Mouse (Mus musculus): ENCODE results near the gene Cst9. TPM values are rescaled to one million over a fixed set of nuclear protein-coding genes. Genes with fewer than 3 reads are reported as not detected.

Cst9 gene
- 0.82 and 1.1 TPM in 2 replicates for polyA plus RNA-seq (2015; fragmentation: Nextera tagmentation; extraction: Ambion mirVana)

- no peak for ATAC-seq
- WGBS (ENCODE audit: insufficient replicate concordance) = 54% methylated on average over 4 of the region's 4 CpGs
These were observed at the start of gene Cst9 for GRCm38 (mm10) chr2:148834912-148835311. Gene Cst9 (plus strand): TSS chr2:148835147.

GRCm38 (mm10) chr2:148789142-148789541 lies 45.8 kb upstream of the Cst9 start, which contains the start of gene Cst12:
Gene Cst12 (plus strand): TSS chr2:148789361.
- 84% methylated on average over 6 of the region's 6 CpGs for WGBS (ENCODE audit: insufficient replicate concordance)
- Histone ChIP-seq H3K4me2 (ENCODE audit: low read depth, low read length) (no peak within 1 kb of the TSS), H3K27me3 (ENCODE audit: insufficient read depth, low read length) (no peaks in the 10 kb centered on the region), H3K4me3 (ENCODE audit: low read depth, low read length) (no peak within 1 kb of the TSS), H3K27ac (ENCODE audit: low read depth) (no peak within 1 kb of the TSS), H3K9ac (replicated peaks) (no peak within 1 kb of the TSS), H3K36me3 (replicated peaks; ENCODE audit: insufficient read depth, low read length) (no peaks in the 10 kb centered on the region), H3K9me3 (ENCODE audit: low read length) (no peaks in the 10 kb centered on the region), H3K4me1 (ENCODE audit: insufficient read depth) (no peaks in the 10 kb centered on the region)
- DNase-seq (no peak), ATAC-seq (no peak)
- no peak for TF ChIP-seq CTCF (IDR thresholded peaks at IDR 0.05; ENCODE audit: low read depth)
- TF ChIP-seq EP300 (IDR thresholded peaks at IDR 0.05; ENCODE audit: low read depth) = no peak

More at GRCm38 (mm10) chr2:148834912-148835311, at the start of gene Cst9:
- no peaks in the 10 kb centered on the region for H3K9me3 ChIP-seq (ENCODE audit: low read length)
- H3K27me3 ChIP-seq (ENCODE audit: insufficient read depth, low read length) = no peaks in the 10 kb centered on the region
- no peak within 1 kb of the TSS for H3K4me3 ChIP-seq (ENCODE audit: low read depth, low read length)
- DNase-seq = no peak
- H3K4me1 ChIP-seq (ENCODE audit: insufficient read depth) = no peaks in the 10 kb centered on the region
- TF ChIP-seq EP300 (IDR thresholded peaks at IDR 0.05; ENCODE audit: low read depth) (no peak), CTCF (IDR thresholded peaks at IDR 0.05; ENCODE audit: low read depth) (no peak)
- no peaks in the 10 kb centered on the region for H3K36me3 ChIP-seq (replicated peaks; ENCODE audit: insufficient read depth, low read length)
- no peak within 1 kb of the TSS for H3K27ac ChIP-seq (ENCODE audit: low read depth)
- no peak within 1 kb of the TSS for H3K4me2 ChIP-seq (ENCODE audit: low read depth, low read length)
- no peak within 1 kb of the TSS for H3K9ac ChIP-seq (replicated peaks)

DNA sequence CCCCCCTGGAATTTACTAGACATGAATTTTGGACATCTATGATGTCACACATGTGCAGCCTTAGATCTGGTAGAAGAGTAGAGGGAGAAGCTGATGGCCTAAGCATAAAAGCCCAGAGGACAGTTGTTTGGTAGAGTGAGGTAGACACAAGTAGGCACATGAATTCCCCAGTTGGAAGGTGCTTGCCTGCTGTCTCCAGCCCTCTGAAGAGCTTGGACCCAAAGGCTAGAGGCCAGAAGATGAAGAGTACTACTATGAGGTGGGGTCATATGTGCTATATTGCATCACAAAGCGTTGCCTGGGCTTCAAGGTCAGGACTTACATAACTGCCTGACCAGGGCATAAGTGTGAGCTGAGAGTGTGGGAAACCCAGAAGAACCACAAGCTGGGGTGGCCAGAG lies 36.5 kb upstream of the Cst9 start, which contains the start of gene Cst8:
TSS of gene Cst8 (plus strand) at position 301 of the 400 bp plus-strand sequence.
- DNase-seq = no peak
- WGBS (ENCODE audit: insufficient replicate concordance) = 45% methylated on average over 1 of the region's 1 CpGs

DNA sequence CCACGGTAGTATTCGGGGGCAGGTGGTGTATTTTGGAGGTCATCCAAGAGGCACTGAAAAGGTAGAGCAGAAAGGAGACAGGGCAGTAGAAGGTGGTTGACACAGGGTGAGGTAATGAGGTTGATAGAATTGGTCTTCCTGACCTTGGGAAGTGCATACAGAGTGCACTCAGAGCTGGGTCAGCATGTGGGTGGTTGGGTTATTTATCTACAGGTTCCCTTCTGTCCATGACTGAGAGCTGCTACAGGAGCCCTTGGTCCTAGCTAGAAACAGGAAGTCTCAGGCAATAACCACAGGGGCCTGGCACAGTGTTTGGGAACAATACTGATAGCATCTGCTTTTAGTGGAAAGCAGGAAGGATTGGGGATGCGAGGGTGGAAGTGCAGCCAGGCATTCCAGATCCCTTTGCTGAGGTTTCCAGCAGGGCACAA lies 33.4 kb upstream of the Cst9 start:
- peak overlapping the region; percentile 51 for H3K27ac ChIP-seq (ENCODE audit: low read depth)
- no peaks in the 10 kb centered on the region for H3K27me3 ChIP-seq (ENCODE audit: insufficient read depth, low read length)
- no peaks in the 10 kb centered on the region for H3K36me3 ChIP-seq (replicated peaks; ENCODE audit: insufficient read depth, low read length)
- no peak overlapping the region for H3K4me2 ChIP-seq (ENCODE audit: low read depth, low read length)
- WGBS (ENCODE audit: insufficient replicate concordance) = 29% methylated on average over 3 of the region's 3 CpGs
- no peak for TF ChIP-seq CTCF (IDR thresholded peaks at IDR 0.05; ENCODE audit: low read depth)
- TF ChIP-seq EP300 (IDR thresholded peaks at IDR 0.05; ENCODE audit: low read depth) = no peak
- ATAC-seq (peak; percentile 99), DNase-seq (peak; percentile 21)
- H3K9ac ChIP-seq (replicated peaks) = no peak overlapping the region
- H3K4me1 ChIP-seq (ENCODE audit: insufficient read depth) = no peaks in the 10 kb centered on the region
- no peak overlapping the region for H3K4me3 ChIP-seq (ENCODE audit: low read depth, low read length)
- H3K9me3 ChIP-seq (ENCODE audit: low read length) = no peaks in the 10 kb centered on the region

More for the DNA sequence above, 36.5 kb upstream of the Cst9 start, which contains the start of gene Cst8:
- TF ChIP-seq CTCF (IDR thresholded peaks at IDR 0.05; ENCODE audit: low read depth) (no peak), EP300 (IDR thresholded peaks at IDR 0.05; ENCODE audit: low read depth) (no peak)
- no peak within 1 kb of the TSS for H3K4me3 ChIP-seq (ENCODE audit: low read depth, low read length)
- no peak within 1 kb of the TSS for H3K9ac ChIP-seq (replicated peaks)
- no peak within 1 kb of the TSS for H3K27ac ChIP-seq (ENCODE audit: low read depth)
- no peaks in the 10 kb centered on the region for H3K9me3 ChIP-seq (ENCODE audit: low read length)
- no peaks in the 10 kb centered on the region for H3K27me3 ChIP-seq (ENCODE audit: insufficient read depth, low read length)
- no peak within 1 kb of the TSS for H3K4me2 ChIP-seq (ENCODE audit: low read depth, low read length)
- H3K4me1 ChIP-seq (ENCODE audit: insufficient read depth) = no peaks in the 10 kb centered on the region
- no peaks in the 10 kb centered on the region for H3K36me3 ChIP-seq (replicated peaks; ENCODE audit: insufficient read depth, low read length)
- no peak for ATAC-seq

DNA sequence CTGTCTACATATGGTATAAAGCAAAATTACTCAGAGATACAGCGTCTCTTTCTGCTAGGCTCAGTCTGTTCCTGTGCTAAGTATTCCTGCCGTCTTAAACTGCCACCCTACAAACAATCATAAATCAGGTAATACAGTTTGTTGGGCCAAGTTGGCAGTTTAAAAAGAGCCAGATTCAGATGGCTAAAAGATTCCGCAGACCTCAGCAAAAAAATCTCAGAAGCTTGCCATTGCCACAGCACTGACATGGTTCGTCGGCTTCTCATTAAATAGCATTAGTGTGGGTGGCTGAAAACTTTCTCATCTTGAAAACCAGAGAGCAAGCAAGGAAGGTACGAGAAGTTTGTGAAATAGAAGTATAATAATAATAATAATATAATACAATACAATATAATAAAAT lies 28.3 kb upstream of the Cst9 start:
- ATAC-seq = no peak
- H3K4me2 ChIP-seq (ENCODE audit: low read depth, low read length) = no peak overlapping the region
- H3K4me1 ChIP-seq (ENCODE audit: insufficient read depth) = no peaks in the 10 kb centered on the region
- no peak overlapping the region for H3K9ac ChIP-seq (replicated peaks)
- no peaks in the 10 kb centered on the region for H3K36me3 ChIP-seq (replicated peaks; ENCODE audit: insufficient read depth, low read length)
- TF ChIP-seq EP300 (IDR thresholded peaks at IDR 0.05; ENCODE audit: low read depth) = no peak
- TF ChIP-seq CTCF (IDR thresholded peaks at IDR 0.05; ENCODE audit: low read depth) = no peak
- no peak overlapping the region for H3K27ac ChIP-seq (ENCODE audit: low read depth)
- WGBS (ENCODE audit: insufficient replicate concordance) = 68% methylated on average over 6 of the region's 6 CpGs
- H3K9me3 ChIP-seq (ENCODE audit: low read length) = no peaks in the 10 kb centered on the region
- no peak overlapping the region for H3K4me3 ChIP-seq (ENCODE audit: low read depth, low read length)
- DNase-seq = no peak
- no peaks in the 10 kb centered on the region for H3K27me3 ChIP-seq (ENCODE audit: insufficient read depth, low read length)

DNA sequence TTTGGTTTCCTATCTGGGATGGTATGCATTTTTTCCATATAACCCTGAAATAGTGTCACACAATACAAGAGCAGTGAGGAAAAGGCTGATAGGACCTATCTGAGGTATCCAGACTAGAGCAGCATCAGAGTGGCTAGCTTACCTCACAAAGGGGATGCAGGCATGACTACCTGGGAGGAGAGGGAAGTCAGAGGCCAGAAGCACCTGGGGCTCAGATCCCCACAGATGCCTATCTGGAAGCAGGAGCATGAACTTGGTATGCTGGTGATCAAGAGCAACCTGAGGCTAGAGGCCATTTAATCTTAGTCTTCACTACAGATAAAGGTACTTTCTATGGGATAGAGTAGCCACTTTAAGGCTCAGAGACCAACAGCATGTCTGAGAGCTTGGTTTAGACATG lies 15.0 kb upstream of the Cst9 start, which contains the start of gene Cst13:
TSS of gene Cst13 (plus strand) at position 173 of the 400 bp plus-strand sequence.
- H3K9me3 ChIP-seq (ENCODE audit: low read length) = no peaks in the 10 kb centered on the region
- H3K27ac ChIP-seq (ENCODE audit: low read depth) = no peak within 1 kb of the TSS
- H3K4me1 ChIP-seq (ENCODE audit: insufficient read depth) = no peaks in the 10 kb centered on the region
- no peak for ATAC-seq
- no peak within 1 kb of the TSS for H3K4me3 ChIP-seq (ENCODE audit: low read depth, low read length)
- no peak for TF ChIP-seq EP300 (IDR thresholded peaks at IDR 0.05; ENCODE audit: low read depth)
- TF ChIP-seq CTCF (IDR thresholded peaks at IDR 0.05; ENCODE audit: low read depth) = no peak
- no peak within 1 kb of the TSS for H3K4me2 ChIP-seq (ENCODE audit: low read depth, low read length)
- H3K36me3 ChIP-seq (replicated peaks; ENCODE audit: insufficient read depth, low read length) = no peaks in the 10 kb centered on the region
- DNase-seq = no peak
- no peaks in the 10 kb centered on the region for H3K27me3 ChIP-seq (ENCODE audit: insufficient read depth, low read length)
- H3K9ac ChIP-seq (replicated peaks) = no peak within 1 kb of the TSS

Data from liver, postnatal 0 days (tissue).